Mouse (Mus musculus) urinary bladder, adult 18-20 months (tissue): ENCODE results near the gene Samd7.

Experiments used
- DNase-seq, 2 experiments: peaks; one replicate each; pipeline ENCODE4 v3.0.0; 2022; ENCODE audit warnings: low spot score in 2 of 2, mixed read lengths in 2 of 2

Samd7 gene

DNA sequence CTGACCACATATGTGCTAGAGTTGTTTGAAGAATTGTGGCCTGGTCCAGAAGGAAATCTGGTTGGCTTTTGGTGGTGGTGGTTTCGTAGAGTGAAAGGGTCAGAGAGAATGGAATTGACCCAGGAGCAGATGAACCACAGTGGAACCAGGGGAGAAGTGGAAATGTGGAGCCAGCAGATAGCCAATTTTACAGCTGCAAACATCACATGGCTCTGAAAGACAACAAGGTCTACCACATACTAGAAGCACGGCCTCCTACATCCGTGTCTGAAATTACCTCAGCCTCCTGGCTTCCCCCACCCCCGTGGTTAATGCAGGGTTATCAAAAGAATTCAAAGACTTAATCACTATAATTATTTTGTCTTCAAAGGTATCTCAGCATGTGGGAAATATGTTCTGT lies 18.8 kb downstream of the Samd7 start:
- no peak for DNase-seq

DNA sequence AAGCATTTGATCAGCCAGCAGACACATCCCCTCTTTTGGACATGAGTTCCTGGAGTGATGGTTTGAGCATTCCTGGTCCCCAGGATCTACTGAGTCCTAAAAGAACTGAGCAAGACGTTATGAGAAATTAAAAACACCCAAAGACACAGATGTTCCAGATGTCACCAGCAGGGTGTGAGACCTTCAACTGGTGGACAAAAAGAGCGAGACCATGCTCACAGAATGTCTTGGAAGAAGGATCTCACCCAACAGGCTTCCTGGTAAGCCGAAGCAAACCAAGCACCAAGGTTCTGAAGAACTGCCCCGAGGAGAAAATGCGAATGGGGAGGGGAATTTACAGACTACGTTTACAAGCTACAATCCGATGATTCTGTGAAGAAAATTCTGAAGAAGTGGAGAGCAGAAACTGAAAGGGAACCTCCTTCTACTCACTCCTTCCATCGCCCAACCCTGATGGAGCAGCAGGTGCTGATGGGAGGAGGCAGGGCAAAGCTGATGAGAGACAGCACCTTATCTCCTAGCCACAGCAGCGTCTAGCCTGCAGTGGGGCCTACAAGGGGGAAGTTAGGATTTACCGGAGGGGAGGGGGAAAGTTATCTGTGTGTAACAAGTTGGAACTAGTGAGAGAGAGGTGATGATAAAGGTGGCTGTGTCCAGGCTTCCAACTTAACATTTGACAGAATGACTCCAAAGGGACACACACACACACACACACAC lies 19.4 kb downstream of the Samd7 start:
- DNase-seq: peak in 1 of 2 experiments; percentile 3

DNA sequence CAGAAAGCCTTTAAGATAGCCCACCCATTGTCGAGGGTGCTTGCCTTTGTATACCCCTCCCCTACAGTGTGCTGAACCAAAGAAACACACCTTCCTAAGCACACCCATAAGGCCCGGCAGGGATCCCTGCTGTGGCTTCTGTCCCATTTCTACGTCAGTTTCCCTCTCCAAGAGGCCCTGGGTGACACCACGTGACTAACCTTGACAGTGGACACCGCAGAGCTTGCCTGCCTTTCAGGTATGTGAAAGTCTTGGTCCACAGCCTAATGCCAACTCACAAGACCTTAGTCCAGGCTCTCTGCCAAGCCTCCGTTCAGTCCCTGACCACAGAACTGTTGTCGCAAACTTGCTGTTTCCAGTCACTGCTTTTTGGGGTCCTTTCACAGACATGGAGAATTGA lies 20.1 kb downstream of the Samd7 start:
- no peak for DNase-seq

DNA sequence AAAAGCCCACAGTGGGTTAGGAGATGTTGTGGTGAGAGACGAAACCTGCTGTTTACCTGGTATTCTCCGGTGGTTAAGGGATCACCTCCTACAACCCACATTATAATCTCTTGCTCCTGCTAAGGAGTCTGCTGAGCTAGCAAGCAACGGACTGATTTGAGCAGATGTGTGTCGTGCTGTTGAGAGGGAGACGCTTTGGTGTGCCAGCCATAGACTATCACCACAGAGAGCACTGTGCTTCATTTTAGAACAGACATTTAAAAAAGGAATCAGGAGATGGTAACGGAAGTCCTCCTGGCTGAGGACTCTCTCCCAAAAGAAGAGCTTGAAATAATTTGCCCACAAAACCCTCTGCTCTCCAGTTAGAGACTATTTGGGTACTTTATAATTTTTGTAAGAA lies 21.2 kb downstream of the Samd7 start:
- DNase-seq: no peak

DNA sequence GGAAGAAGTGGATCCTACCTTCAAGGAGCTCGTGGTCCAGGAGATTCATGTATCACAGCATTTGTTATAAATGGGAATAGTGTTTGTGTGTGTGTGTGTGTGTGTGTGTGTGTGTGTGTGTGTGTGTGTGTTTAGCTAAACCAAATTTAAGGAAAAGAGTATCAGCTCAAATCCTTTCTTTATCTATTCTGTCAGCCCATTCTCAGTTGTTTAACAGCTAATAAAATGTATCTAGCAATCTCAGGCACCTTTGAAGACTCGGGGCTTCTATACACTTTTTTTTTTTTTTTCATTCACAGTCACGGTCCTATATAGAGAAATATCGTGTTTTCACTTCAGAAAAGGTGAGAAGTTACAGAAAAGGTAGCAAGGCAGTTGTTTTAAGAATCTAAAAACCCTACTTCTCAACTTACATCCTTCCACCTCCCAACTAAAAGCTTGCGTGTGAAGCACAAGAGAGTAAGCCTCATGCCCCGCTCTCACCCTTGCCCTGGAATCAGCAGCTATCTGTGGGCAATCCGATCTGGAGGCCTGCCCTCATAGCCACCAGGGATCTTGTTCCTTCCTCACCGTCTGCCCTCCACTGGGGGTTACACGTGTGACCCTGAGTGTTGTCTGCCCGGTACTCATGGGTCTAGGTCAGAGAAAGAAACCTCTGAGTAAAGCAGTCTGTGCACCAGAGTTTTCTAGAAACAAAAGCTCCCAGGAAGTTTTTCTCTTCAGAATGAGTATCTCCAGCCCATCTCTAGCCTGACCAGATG lies 23.8 kb downstream of the Samd7 start:
- no peak for DNase-seq

DNA sequence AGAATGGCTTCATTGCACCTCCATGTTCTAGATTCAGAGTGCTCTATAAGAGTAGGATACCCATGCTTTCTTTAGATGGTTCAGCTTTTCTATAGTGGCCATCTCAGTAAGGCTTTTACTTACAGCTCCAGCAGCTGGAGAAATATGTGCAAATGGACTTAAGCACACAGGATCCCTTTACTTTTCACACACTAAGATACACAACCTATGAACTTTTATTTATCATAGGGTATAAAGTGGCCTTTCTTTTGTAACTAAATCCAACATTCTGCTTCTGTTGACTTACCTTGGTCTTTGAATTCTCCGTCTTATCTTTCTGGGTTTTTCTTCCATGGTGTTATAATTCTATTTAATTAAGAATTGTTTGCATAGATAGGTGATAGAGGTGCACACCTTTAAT lies 25.5 kb downstream of the Samd7 start:
- DNase-seq: no peak

DNA sequence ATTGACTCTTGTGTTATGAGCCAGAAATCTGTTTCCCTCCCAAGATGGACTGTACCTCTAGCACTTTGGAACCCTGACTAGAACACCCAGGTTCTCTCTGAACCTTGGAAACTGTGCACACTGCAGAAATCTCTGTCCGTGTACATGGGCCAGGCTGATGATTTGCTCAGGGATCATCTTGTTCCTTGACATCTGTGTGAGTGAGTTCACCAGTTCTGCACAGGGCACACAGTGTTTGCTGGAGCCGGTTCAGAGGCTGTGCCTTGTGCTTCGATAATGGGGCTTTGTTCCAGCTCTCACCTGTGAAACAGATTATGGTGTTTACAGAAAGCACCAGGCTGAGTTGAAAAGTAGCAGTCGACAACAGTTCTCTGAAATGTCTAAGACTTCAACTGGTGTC lies 26.5 kb downstream of the Samd7 start:
- no peak for DNase-seq

DNA sequence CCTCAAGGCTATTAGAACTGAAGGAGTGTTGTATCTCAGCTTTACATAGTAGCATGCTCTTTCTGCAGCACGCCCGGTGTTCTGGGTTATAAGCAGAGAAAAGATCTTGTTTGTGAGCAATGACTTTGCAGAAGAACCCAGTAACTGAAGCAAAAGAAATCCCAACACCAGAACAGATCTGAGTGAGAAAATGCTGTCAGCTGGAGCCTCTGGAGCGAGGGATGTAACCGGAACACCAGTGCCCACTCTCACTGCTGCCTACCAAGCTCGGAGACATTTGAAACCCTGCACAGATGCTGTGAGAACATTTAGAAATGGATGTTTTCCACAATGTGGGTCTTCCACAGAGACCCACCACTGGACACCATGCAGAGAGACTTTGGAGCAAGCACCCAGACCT lies 28.6 kb downstream of the Samd7 start:
- no peak for DNase-seq

DNA sequence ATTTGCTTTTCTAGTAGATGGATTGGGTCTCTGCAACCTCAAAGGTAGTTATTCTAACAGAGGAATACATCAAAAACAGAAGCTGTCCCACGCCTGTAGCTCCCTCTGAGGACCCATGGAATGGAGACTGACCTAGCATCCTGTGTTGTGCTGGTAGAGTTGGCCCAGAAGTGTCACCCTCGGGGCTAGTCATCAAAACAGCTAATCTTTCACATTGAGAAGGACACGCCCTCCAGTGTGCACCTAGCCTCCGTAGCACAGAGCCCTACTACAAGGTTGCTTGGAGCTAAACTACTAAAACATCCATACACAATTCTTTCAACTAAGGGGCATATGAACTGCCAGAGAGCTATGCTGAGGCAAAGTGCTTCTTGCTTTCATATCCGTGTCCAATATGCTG lies 31.9 kb downstream of the Samd7 start:
- no peak for DNase-seq

DNA sequence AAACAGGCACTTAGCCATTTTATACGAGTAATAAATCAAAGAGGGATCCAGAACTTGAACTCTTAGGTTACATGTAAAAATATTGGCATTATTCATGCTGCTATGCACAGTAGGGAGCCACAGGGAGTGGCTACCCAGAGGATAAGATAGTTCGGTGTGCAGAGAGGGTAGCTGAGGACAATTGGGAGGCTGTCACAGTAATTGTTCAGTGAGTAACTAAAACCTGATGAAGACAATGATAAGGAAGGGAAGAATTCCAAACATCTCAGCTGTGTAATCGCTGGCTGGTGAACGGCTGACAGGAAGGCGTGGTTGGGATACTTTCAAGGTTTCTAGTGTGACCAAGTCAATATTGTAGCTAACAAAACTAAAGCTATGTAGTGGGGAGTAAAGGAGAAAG lies 42.4 kb downstream of the Samd7 start:
- DNase-seq: no peak

DNA sequence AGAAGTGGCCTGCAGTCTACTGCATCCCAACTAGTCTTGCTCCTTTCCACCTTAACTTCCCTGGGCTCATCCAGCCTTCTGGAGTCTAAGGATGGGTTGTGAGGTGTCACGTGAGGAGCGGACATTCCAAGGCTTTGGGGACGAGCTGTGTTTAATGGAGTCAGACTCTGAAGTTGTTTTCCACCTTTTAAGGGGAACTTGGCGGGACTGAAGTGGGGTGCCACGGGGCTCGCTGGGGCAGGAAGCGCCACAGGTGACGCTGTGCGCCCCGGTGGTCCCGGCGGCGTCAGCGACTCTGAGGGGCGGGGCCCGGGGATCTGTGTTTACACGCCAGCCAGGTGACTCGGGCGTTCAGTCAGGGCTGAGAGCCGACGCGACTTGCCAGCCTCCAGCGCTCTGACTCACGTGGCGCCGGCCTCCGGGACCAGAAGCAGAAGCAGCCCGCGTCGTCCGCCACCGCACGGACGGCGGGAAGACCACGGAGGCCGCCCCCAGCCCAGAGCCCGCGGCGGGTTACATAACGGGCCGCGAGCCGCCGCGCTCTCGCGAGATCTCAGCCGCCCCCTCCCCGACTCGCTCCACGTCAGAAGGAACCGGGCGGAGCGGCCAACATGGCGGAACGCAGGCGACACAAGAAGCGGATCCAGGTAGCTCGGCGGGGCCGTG lies 46.8 kb downstream of the Samd7 start, which contains the start of gene Sec62:
Sec62 (plus strand) TSS at position 139 of the 666 bp plus-strand sequence.
- peak; percentile 84 to 92 for DNase-seq

DNA sequence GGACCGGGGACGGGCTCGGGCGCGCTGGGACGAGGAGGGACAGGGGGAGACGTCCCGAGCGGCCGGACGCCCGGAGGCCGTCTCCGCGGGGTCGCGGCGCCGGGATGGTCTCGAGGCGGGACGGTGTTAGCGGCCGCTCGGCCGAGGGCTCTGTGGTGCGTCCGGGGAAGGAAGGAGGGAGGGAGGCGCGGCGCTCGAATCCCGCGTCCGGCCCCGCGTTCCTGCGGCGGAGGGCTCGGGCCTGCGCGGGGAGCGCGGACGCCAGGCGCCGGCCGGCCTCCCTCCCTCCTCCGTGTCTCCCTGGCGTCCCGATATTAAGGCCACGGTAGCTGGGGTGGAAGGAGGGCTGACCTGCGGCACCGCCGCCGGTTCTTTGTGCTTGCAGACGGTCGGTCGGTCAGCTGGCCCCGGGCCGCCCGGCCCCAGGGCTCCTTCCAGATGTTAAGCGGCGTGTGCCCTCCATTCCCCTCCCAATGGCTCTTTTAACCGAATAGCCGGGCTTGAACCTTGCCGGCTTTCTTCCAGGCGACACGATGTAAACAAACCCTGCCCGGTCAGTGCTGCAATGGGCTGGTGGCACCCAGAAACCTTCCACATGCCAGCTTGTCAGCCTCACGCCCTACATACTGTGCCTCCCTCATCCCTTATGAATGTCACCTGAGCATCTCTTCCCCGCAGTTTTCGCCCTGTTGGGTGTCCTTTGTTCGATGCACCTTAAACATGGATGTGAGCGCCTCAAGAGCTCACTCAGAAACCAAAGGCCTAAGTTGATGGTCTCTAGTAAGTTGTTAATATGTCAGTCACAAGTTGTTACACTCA lies 47.5 kb downstream of the Samd7 start:
- DNase-seq: peak; percentile 9 to 49

DNA sequence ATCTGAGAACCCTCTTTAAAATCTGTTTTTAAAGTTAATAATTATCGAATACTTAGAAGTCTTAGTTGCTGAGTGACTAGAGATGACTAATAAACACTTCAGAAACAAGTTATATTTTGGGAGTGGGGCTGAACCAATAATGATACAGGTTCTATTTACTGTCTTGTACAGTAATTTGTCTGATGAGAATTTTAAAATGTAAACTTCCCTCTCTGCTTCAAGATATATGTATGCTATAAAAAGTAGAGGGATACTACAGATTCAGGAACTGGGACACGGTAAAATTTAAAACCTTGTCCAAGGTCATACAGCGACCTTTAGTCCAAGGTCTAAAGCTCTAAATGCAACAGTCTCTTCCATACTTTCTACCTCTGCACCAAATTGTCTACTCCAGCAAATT lies 56.1 kb downstream of the Samd7 start:
- DNase-seq: no peak

DNA sequence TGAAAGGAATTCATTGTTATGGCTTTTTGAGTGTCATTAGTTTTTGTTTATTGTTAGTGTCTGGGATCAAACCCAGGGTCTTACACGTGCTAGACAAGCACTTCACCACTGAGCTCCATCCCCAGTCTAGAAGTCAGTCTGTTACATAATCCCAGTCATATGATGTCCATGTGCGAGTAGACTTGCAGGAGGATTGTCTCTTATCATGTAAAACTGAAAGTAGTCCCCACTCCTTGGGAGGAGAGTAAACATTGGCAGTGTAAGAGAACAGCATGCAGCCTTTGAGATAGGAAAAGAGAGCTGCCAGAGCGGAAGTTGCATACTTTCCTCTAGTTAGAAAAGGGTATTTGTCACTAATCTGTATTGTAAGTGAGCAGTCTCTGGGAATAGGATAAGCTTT lies 66.8 kb downstream of the Samd7 start:
- DNase-seq: no peak
